In the genomic region with DNA sequence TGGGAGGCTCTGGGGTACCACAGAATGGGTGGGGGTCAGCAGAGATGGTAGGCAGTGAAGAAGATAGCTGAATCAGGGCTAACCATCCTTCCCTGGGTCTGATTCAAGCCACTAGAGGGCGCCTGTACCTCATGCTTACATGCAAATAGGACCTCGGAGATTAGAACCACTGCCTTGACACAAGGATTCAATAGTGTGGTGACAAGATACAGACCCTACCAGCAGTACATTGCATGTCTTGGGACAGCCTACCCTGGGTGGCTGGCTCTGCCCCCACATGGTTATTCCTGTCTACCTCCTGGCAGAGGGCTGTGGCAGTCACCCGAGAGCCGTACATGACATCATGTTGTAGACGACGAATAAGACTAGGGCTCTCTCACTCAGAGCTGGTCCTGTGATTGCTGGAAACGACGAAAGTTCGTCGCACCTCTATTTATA, we compare ENCODE assay signal across 8 mouse cellular contexts. TPM values are rescaled to one million over a fixed set of nuclear protein-coding genes. Genes with fewer than 3 reads are reported as not detected.
A peak's percentile ranks its signal among the peaks of the same experiment; 100 is the strongest.
DNase-seq lines count a peak whose midpoint lies in the region; ATAC-seq and TF ChIP-seq lines count a peak whose summit lies in the region.

No protein-coding gene starts in this region.

- intact Hi-C loops in heart, postnatal 14 days (cut with DNase I) = loop anchor here (2.0 kb wide), 2 partner anchors 19 to 141 kb away; partner anchors contain the start of gene Tcf7l1

- no peaks in the 10 kb centered on the region for H3K36me3 ChIP-seq in forebrain, embryonic 16.5 days (ENCODE audit: control insufficient read depth, insufficient read depth)
- no peaks in the 10 kb centered on the region for H3K36me3 ChIP-seq in liver, postnatal 0 days (replicated peaks; ENCODE audit: insufficient read depth, low read length)
- H3K36me3 ChIP-seq in neural tube, embryonic 15.5 days = no peaks in the 10 kb centered on the region

- H3K9ac ChIP-seq in forebrain, embryonic 16.5 days (replicated peaks; ENCODE audit: low read depth, low read length) = no peak overlapping the region
- no peak overlapping the region for H3K9ac ChIP-seq in liver, postnatal 0 days (replicated peaks)
- no peak overlapping the region for H3K9ac ChIP-seq in neural tube, embryonic 15.5 days (replicated peaks)

- peak; percentile 88 for TF ChIP-seq CTCF in liver, postnatal 0 days (IDR thresholded peaks at IDR 0.05; ENCODE audit: low read depth)

- no peak overlapping the region for H3K4me3 ChIP-seq in forebrain, embryonic 16.5 days (replicated peaks; ENCODE audit: low read length)
- no peak overlapping the region for H3K4me3 ChIP-seq in liver, postnatal 0 days (ENCODE audit: low read depth, low read length)
- no peak overlapping the region for H3K4me3 ChIP-seq in neural tube, embryonic 15.5 days (replicated peaks)

- H3K27me3 ChIP-seq in forebrain, embryonic 16.5 days (replicated peaks; ENCODE audit: control insufficient read depth, insufficient read depth, low read length) = no peaks in the 10 kb centered on the region
- no peaks in the 10 kb centered on the region for H3K27me3 ChIP-seq in liver, postnatal 0 days (ENCODE audit: insufficient read depth, low read length)
- H3K27me3 ChIP-seq in neural tube, embryonic 15.5 days (replicated peaks) = no peaks in the 10 kb centered on the region

- no peak overlapping the region for H3K4me2 ChIP-seq in forebrain, embryonic 16.5 days (ENCODE audit: low read length)
- H3K4me2 ChIP-seq in liver, postnatal 0 days (ENCODE audit: low read depth, low read length) = no peak overlapping the region
- H3K4me2 ChIP-seq in neural tube, embryonic 15.5 days = no peak overlapping the region

- 49% methylated on average over 10 of the region's 10 CpGs for WGBS in forebrain, embryonic 16.5 days
- WGBS in liver, postnatal 0 days (ENCODE audit: insufficient replicate concordance) = 59% methylated on average over 10 of the region's 10 CpGs
- 59% methylated on average over 10 of the region's 10 CpGs for WGBS in neural tube, embryonic 15.5 days

- H3K27ac ChIP-seq in forebrain, embryonic 16.5 days (ENCODE audit: low read length) = no peak overlapping the region
- no peak overlapping the region for H3K27ac ChIP-seq in liver, postnatal 0 days (ENCODE audit: low read depth)
- H3K27ac ChIP-seq in neural tube, embryonic 15.5 days (replicated peaks) = no peak overlapping the region

- H3K4me1 ChIP-seq in forebrain, embryonic 16.5 days (replicated peaks; ENCODE audit: control insufficient read depth, insufficient read depth, low read length) = 0 out of 2 replicates have a peak, but pooled peaks cover 2% of the 10 kb centered on the region
- peaks cover 7% of the 10 kb centered on the region for H3K4me1 ChIP-seq in liver, postnatal 0 days (ENCODE audit: insufficient read depth)
- H3K4me1 ChIP-seq in neural tube, embryonic 15.5 days = peaks cover 13% of the 10 kb centered on the region; the same call in 1 of the 2 replicates

- no peak for TF ChIP-seq EP300 in liver, postnatal 0 days (IDR thresholded peaks at IDR 0.05; ENCODE audit: low read depth)

- H3K9me3 ChIP-seq in forebrain, embryonic 16.5 days (ENCODE audit: control insufficient read depth, low read length) = no peaks in the 10 kb centered on the region
- no peaks in the 10 kb centered on the region for H3K9me3 ChIP-seq in liver, postnatal 0 days (ENCODE audit: low read length)
- no peaks in the 10 kb centered on the region for H3K9me3 ChIP-seq in neural tube, embryonic 15.5 days (replicated peaks)

- peak; percentile 70 for ATAC-seq in forebrain, embryonic 16.5 days
- ATAC-seq in liver, postnatal 0 days = 0 out of 2 replicates have a peak, but pooled peaks have one; percentile 13
- ATAC-seq in neural tube, embryonic 15.5 days (ENCODE audit: low FRiP score) = peak; percentile 74

- DNase-seq in MEL-GATA-1-ER (ENCODE audit: extremely low read depth, low read depth) = peak; percentile 42
- DNase-seq in cerebellum, adult 18-20 months = peak; percentile 40 to 54
- peak; percentile 70 to 82 for DNase-seq in heart, postnatal 14 days
- peak; percentile 81 for DNase-seq in layer of hippocampus, adult 11-12 months (ENCODE audit: low spot score)
- peak; percentile 64 for DNase-seq in liver, postnatal 0 days
- peak; percentile 65 for DNase-seq in thymus, postnatal 25 days

RNA-seq across cellular contexts. Expression of gene Tgoln1, which starts 30.6 kb away (rescaled TPM):
- 34.6 and 38.0 TPM in 2 replicates for polyA plus RNA-seq in forebrain, embryonic 16.5 days (2015; fragmentation: Nextera tagmentation; extraction: Ambion mirVana)
- total RNA-seq in heart, postnatal 14 days (2021) = 10 to 100 TPM; 46.4 to 47.6 TPM
- polyA plus RNA-seq in liver, postnatal 0 days (2015; fragmentation: Nextera tagmentation; extraction: Ambion mirVana) = 21.5 and 23.2 TPM in 2 replicates
- 36.3 and 38.0 TPM in 2 replicates for polyA plus RNA-seq in neural tube, embryonic 15.5 days (2015; fragmentation: Nextera tagmentation; extraction: Ambion mirVana)

RNA-seq across cellular contexts. Expression of gene Retsat, which starts 49.1 kb away (rescaled TPM):
- 4.1 and 5.0 TPM in 2 replicates for polyA plus RNA-seq in forebrain, embryonic 16.5 days (2015; fragmentation: Nextera tagmentation; extraction: Ambion mirVana)
- total RNA-seq in heart, postnatal 14 days (2021) = 100 to 1,000 TPM; 164 to 166 TPM
- polyA plus RNA-seq in liver, postnatal 0 days (2015; fragmentation: Nextera tagmentation; extraction: Ambion mirVana) = 90.4 and 109 TPM in 2 replicates
- polyA plus RNA-seq in neural tube, embryonic 15.5 days (2015; fragmentation: Nextera tagmentation; extraction: Ambion mirVana) = 4.9 and 8.2 TPM in 2 replicates

RNA-seq across cellular contexts. Expression of gene Elmod3, which starts 49.2 kb away (rescaled TPM):
- polyA plus RNA-seq in forebrain, embryonic 16.5 days (2015; fragmentation: Nextera tagmentation; extraction: Ambion mirVana) = 16.9 and 17.0 TPM in 2 replicates
- total RNA-seq in heart, postnatal 14 days (2021) = 10 to 100 TPM; 16.7 to 19.2 TPM
- 4.0 and 5.2 TPM in 2 replicates for polyA plus RNA-seq in liver, postnatal 0 days (2015; fragmentation: Nextera tagmentation; extraction: Ambion mirVana)
- polyA plus RNA-seq in neural tube, embryonic 15.5 days (2015; fragmentation: Nextera tagmentation; extraction: Ambion mirVana) = 14.3 and 16.6 TPM in 2 replicates

Comparison
In these comparisons a context has a peak if more than half of its experiments do, and no peak if none do; other contexts are left out.
1. ATAC-seq: peak in every context shown above with its lines; median percentile 74 in neural tube, embryonic 15.5 days; 70 in forebrain, embryonic 16.5 days; 13 in liver, postnatal 0 days.